Mouse (Mus musculus): ENCODE results near the gene Hexim1. TPM values are rescaled to one million over a fixed set of nuclear protein-coding genes. Genes with fewer than 3 reads are reported as not detected.

Gene Hexim1
- total RNA-seq, 2 experiments from 2014 or later = 38.0 to 38.7 TPM

- no peak for DNase-seq (ENCODE audit: low spot score in 2 of 2)
Observed at GRCm38 (mm10) chr11:103147766-103148165, 31.7 kb downstream of the Hexim1 start.

- DNase-seq (ENCODE audit: low spot score in 2 of 2) = no peak
Observed at GRCm38 (mm10) chr11:103149771-103150170, 33.7 kb downstream of the Hexim1 start.

GRCm38 (mm10) chr11:103158621-103159478, 42.8 kb downstream of the Hexim1 start:
- peak; percentile 98 for DNase-seq (ENCODE audit: low spot score in 2 of 2)

GRCm38 (mm10) chr11:103160738-103161137, 44.7 kb downstream of the Hexim1 start:
- no peak for DNase-seq (ENCODE audit: low spot score in 2 of 2)

DNA sequence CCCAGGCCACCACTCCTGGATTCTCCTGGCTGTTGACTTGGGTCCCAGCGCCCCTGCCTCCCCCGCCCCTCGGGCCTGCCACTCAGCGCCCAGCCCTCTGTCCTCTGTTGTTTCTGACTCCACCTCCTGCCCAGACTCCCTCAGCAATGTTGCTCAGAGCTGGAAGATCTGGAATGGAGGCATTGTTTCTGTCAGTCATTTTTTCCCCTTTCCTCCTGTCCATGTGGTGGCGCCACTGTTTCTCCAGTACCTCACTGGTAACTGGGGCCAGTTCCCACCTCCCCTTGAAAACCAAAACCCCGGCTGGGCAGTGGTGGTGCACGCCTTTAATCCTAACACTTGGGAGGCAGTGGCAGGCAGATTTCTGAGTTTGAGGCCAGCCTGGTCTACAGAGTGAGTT, 45.4 kb downstream of the Hexim1 start:
- DNase-seq (ENCODE audit: low spot score in 2 of 2) = no peak

DNA sequence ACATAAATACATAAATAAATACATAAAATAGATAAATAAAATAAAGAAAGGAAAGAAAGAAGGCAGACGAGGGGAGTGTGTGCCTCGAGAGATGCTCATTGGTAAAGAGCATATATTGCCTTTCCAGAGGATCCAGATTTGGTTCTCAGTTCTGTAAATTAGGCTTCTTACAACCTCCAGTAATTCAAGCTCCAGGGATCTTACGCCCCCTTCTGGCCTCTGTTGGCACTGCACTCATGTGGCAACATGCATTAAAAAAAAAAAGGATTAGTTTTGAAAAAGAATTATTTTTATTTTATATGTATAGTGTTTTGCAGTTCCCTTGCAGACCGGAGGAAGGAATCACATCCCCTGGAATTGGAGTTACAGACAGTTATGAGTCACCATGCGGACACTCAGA, 46.1 kb downstream of the Hexim1 start:
- no peak for DNase-seq (ENCODE audit: low spot score in 2 of 2)

DNA sequence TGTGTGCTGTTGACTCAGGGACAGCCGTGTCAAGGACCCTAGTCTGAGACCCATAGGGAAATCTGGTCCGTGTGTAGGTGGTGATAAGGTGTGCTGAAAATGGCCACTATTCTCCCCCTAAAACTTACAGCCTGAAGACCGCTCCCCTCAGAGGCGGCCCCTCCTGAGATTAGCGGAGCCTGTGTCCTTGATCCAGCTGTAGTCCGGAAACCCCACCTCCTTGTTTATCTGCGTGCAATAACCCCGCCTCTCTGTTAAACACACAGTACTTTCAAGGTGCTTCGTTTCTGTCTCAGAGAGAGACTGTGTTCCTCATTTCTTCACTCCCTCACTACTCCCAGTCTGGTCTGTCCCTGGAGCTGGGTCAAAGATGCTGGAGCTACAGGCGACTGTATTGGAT, 48.4 kb downstream of the Hexim1 start:
- DNase-seq (ENCODE audit: low spot score in 2 of 2) = no peak

- DNase-seq (ENCODE audit: low spot score in 2 of 2) = peak; percentile 82
Observed at GRCm38 (mm10) chr11:103168690-103169390, 52.8 kb downstream of the Hexim1 start.

Other genes with a start within 250 kb of the Hexim1 start
- 100 to 1,000 TPM; 105 to 117 TPM for gene Eftud2, start 235.2 kb upstream of the Hexim1 start, total RNA-seq (2021)
- gene Ccdc103, start 235.0 kb upstream of the Hexim1 start, total RNA-seq (2021) = 1 to 10 TPM; 1.1 to 1.4 TPM
- not detected for gene Fam187a, start 231.1 kb upstream of the Hexim1 start, total RNA-seq (2021)
- 100 to 1,000 TPM; 273 to 295 TPM for gene Gfap, start 215.3 kb upstream of the Hexim1 start, total RNA-seq (2021)
- 1 to 10 TPM; 2.6 TPM for gene Kif18b, start 191.1 kb upstream of the Hexim1 start, total RNA-seq (2021)
- 10 to 100 TPM; 32.3 to 37.5 TPM for gene C1ql1, start 169.5 kb upstream of the Hexim1 start, total RNA-seq (2021)
- gene Nmt1, start 88.0 kb upstream of the Hexim1 start, total RNA-seq (2021) = 10 to 100 TPM; 79.7 to 87.3 TPM
- gene Dcakd, start 87.9 kb upstream of the Hexim1 start, total RNA-seq (2021) = 100 to 1,000 TPM; 117 to 118 TPM
- gene Plcd3, start 14.6 kb upstream of the Hexim1 start, total RNA-seq (2021) = 10 to 100 TPM; 13.4 to 13.7 TPM
- gene Acbd4, start 14.5 kb upstream of the Hexim1 start, total RNA-seq (2021) = 10 to 100 TPM; 63.1 to 66.1 TPM
- gene Hexim2, start 16.2 kb downstream of the Hexim1 start, total RNA-seq (2021) = 10 to 100 TPM; 14.4 to 16.9 TPM
- 10 to 100 TPM; 83.4 to 87.0 TPM for gene Fmnl1, start 54.9 kb downstream of the Hexim1 start, total RNA-seq (2021)
- gene 1700023F06Rik, start 92.3 kb downstream of the Hexim1 start, total RNA-seq (2021) = 1 to 10 TPM; 1.8 TPM
- 1 to 10 TPM; 1.3 to 1.4 TPM for gene Spata32, start 102.2 kb downstream of the Hexim1 start, total RNA-seq (2021)
- 1 to 10 TPM; 3.7 to 3.8 TPM for gene Map3k14, start 151.2 kb downstream of the Hexim1 start, total RNA-seq (2021)
- 1 to 10 TPM; 8.7 to 9.3 TPM for gene Arhgap27, start 247.5 kb downstream of the Hexim1 start, total RNA-seq (2021)

Measured in layer of hippocampus, postnatal 10 days (tissue).